Mouse (Mus musculus) left cerebral cortex, postnatal 10 days (tissue): ENCODE measurements around the gene Gng11. TPM values are rescaled to one million over a fixed set of nuclear protein-coding genes. Genes with fewer than 3 reads are reported as not detected.

Experiments
- DNase-seq, 2 experiments: peaks; one replicate each; pipeline ENCODE4 v3.0.0; 2021 to 2022; ENCODE audit warnings: low spot score in 2 of 2, mixed read lengths in 1 of 2; ENCODE audit errors: extremely low spot score in 1 of 2
- intact Hi-C: fragments of 180-260 bp; cut with DNase I; formaldehyde crosslinking; loops from one replicate; pipeline ENCODE4 v1.15.1; 2025
- total RNA-seq, 2 experiments: library from RNA; stranded (reverse); gene quantifications; 2 replicates each; pipeline ENCODE4 v1.2.3; 2021

The Gng11 gene
- total RNA-seq, 2 experiments from 2014 or later = 8.7 to 11.7 TPM

- no peak for DNase-seq
- intact Hi-C loops = no loop called here
Measured at GRCm38 (mm10) chr6:4054387-4054786, 50.7 kb downstream of the Gng11 start.

Other genes starting within 250 kb of the Gng11 start
- gene Calcr, start 239.2 kb upstream of the Gng11 start, total RNA-seq = under 1 TPM in 1 of 2 experiments, not detected in 1; 0.30 TPM
- under 1 TPM; 0.21 to 0.22 TPM for gene Tfpi2, start 15.0 kb upstream of the Gng11 start, total RNA-seq
- not detected for gene Gngt1, start 10.1 kb upstream of the Gng11 start, total RNA-seq
- gene Bet1, start 83.1 kb downstream of the Gng11 start, total RNA-seq = 10 to 100 TPM; 19.1 to 21.9 TPM